Mouse (Mus musculus) left cerebral cortex, adult 2 months (tissue): ENCODE results near the gene Ccdc126. TPM values are rescaled to one million over a fixed set of nuclear protein-coding genes. Genes with fewer than 3 reads are reported as not detected.

Experiments used
- DNase-seq, 2 experiments: peaks; one replicate each; pipeline ENCODE4 v3.0.0; 2021 to 2022; ENCODE audit warnings: low spot score in 2 of 2, mixed read lengths in 1 of 2; ENCODE audit errors: extremely low spot score in 1 of 2
- H3K27ac ChIP-seq: fragments of 200-600 bp; 2 replicates; pipeline ENCODE4 v1.8.1; 2022
- H3K4me3 ChIP-seq: fragments of 200-600 bp; 2 replicates; pipeline ENCODE4 v1.8.1; 2022
- CTCF ChIP-seq: fragments of 200-600 bp; IDR thresholded peaks from 2 replicates; pipeline ENCODE4 v1.8.1; 2022; ENCODE audit warnings: antibody characterized with exemption, mild to moderate bottlenecking, moderate library complexity
- intact Hi-C: fragments of 180-260 bp; cut with DNase I; formaldehyde crosslinking; loops from one replicate; pipeline ENCODE4 v1.15.1; 2025
- total RNA-seq, 2 experiments: library from RNA; stranded (reverse); gene quantifications; 2 replicates each; pipeline ENCODE4 v1.2.3; 2021

The Ccdc126 gene
- total RNA-seq, 2 experiments from 2014 or later: 7.9 to 9.0 TPM

DNA sequence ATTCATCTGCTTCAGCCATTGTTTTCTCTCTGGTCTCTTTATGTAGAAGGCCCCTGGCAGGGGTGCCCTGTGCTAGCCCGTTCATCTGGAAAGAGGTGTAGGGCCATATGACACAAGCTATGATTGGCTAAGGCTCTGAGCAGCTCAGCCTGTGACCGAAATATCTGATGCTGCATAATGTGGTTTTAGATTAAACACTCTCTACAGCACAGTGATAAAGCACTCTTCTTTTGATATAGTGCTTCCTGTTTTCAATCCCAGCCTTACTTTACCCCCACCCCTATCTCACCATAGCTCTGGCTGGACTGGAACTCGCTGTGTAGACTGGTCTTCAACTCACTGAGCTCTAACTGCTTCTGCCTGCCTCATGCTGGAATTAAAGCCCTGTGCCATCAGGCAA is 2.3 kb downstream of the Ccdc126 start:
- intact Hi-C loops: no loop called here
- no peak for TF ChIP-seq CTCF
- no peak for DNase-seq
- Histone ChIP-seq H3K27ac (no peak overlapping the region), H3K4me3 (no peak overlapping the region)

DNA sequence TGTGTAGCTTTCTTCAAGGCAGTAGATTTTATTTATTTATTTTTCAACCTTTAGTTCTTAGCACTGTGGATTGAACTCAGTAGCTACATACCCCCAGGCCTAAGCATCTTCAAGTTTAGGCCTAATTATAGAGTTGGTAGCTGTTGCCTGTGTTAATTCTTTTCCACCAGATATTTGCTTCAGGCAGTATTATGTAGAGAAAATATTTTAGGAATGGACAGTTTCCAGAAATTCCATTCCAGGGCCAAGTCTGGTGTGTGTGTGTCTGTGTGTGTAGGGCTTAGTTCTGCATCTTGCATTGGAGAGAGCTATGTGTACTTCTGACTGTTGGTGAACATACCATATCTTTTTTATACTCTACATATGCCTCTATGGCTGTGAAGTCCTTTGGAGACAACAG is 3.0 kb downstream of the Ccdc126 start:
- Histone ChIP-seq H3K4me3 (no peak overlapping the region), H3K27ac (no peak overlapping the region)
- no peak for DNase-seq
- no peak for TF ChIP-seq CTCF
- intact Hi-C loops: no loop called here

DNA sequence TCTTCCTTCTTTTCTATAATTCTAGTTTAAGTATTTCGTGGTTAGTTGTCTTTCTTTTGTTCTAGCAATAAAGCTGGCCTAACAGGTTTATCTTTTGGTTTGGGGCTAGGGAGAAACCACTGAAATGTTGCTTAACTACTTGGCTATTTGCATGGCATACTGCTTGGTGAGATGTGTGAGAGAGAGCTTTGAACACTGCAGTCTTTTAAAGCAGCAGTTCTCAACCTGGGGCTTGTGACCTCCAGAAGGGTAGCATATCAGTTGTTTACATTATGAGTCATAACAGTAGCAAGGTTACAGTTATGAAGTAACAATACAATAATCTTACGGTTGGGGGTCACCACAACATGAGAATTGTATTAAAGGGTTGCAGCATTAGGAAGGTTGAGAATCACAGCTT is 3.9 kb downstream of the Ccdc126 start:
- DNase-seq: no peak
- intact Hi-C loops: no loop called here
- no peak for TF ChIP-seq CTCF
- no peak overlapping the region for H3K27ac ChIP-seq
- no peak overlapping the region for H3K4me3 ChIP-seq

DNA sequence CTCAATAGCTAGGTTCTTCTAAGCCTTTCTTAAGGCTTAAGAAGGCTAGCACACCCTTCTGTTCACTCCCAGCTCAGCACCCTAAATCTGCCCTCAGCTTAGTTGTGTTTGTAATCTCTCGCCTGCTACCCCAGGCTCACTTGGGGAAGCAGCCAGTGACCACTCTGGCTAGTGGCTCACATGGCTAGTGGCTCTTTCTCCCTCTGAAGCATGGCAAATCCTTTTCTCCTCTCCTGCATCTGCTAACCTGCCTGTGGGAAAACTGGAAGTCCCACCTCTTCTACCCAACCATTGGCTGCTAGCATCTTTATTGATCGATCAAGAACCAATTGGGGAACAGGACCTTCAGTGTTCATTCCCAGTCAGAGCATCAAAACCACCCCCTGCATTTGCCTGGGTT is 5.5 kb downstream of the Ccdc126 start:
- intact Hi-C loops: no loop called here
- no peak for DNase-seq
- TF ChIP-seq CTCF: no peak
- no peak overlapping the region for H3K4me3 ChIP-seq
- H3K27ac ChIP-seq: no peak overlapping the region

DNA sequence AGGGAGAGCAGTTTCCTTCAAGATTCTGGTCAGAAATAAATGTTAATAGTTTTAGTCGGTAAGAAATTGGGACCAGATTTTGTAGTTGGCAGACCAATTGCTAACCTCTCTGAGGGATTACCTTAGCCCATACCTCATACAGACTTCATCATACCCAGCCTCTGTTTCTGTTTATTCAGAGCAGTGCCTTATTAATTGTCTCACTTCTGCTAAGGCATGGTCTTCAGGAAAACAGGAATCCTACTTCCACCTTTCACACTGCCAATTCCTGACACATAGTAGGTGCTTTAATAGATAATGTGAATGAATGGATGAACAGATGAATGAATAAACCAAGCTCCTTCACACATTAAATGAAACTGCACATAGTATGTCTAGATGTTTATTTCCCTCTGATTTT is 6.2 kb downstream of the Ccdc126 start:
- no peak for TF ChIP-seq CTCF
- Histone ChIP-seq H3K27ac (no peak overlapping the region), H3K4me3 (no peak overlapping the region)
- DNase-seq: no peak
- intact Hi-C loops: no loop called here

DNA sequence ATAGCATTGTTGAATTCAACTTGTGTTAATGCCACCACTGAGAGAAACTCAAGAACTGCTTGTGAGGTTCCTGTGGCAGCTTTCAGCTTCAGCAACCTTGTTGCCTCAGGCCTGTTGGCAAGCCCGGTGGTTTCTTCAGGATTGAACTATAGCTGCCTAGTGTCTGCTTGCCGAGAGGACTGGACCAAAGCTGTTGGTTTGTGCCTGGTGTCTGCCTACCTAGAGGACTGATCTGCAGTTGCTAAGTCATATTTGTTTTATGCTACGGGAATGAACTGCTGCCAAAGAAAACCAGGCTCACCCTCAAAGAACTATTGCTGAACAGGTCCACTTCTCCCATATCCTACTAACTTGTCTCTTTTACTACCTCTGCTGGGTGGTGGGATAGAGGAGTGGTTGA is 7.8 kb downstream of the Ccdc126 start:
- DNase-seq: no peak
- Histone ChIP-seq H3K4me3 (no peak overlapping the region), H3K27ac (no peak overlapping the region)
- intact Hi-C loops: no loop called here
- no peak for TF ChIP-seq CTCF

DNA sequence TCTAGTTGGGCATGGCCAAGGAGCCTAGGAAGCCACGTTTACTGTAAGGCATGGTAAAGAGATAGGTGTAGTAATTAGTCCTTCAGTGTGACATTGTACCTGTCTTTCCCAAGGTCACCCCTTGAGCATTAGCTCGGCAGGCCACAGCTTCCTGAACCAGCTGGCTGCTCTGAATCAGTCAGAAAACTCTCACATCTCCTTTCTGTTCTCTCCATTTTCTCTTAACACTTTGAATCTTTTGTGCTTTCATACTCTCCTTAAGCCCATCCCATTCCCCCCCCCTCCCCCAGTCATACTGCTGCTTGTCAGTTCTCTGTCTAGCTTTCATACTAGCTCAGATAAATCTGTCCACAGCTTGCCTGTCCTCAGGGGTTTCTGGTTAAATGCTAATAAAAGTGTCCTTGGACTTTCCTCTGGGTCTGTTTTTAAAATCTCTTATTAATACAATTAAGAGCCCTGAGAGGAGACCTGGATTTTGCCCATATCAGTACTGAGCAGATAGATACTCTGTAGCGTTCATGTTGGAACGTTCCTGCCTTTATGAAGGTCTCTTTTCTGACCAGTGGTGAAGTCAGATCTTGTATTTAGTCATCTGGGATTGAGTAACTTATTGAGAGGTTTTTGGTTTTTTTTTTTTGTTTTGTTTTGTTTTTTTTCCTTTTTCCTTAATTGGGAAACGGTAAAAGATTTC is 12.4 kb downstream of the Ccdc126 start:
- 0 out of 2 replicates have a peak overlapping the region, but pooled peaks have one; percentile 11 for H3K4me3 ChIP-seq
- intact Hi-C loops: no loop called here
- no peak for DNase-seq
- no peak overlapping the region for H3K27ac ChIP-seq
- TF ChIP-seq CTCF: no peak

DNA sequence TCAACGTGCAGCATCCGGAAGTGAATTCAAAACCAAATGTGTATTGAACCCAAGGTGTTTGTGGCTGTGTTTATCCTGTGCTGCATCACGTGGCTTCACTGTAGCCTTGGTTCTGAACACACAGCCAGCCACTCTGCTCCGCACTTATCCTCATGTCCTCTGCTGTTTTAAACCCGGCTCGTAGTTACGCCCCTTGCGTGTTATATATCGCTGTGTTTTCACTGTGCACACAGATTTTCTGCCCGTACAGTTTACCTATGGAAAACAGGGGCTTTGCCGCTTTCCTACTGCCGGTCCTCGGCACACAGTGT is 12.9 kb downstream of the Ccdc126 start:
- Histone ChIP-seq H3K4me3 (0 out of 2 replicates have a peak overlapping the region, but pooled peaks have one; percentile 11), H3K27ac (no peak overlapping the region)
- intact Hi-C loops: no loop called here
- no peak for DNase-seq
- no peak for TF ChIP-seq CTCF

DNA sequence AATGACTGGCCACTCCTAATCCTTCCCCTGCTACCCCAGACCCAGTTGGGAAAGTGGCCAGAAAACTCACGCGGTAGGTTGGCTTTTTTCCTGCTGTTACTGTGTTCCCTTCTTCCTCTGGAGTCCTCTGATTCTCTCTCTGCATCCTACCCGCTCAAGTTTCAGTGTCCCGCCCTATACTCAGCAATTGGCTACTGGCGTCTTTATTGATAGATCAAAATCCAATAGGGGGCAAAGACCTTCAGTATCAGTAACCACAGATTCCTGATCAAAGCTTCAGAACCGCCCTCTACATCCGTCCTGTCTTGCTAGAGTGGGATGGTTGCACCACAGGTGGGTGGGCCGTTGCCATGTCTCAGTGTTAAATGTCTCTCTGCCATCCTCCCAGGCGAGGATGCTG is 19.5 kb downstream of the Ccdc126 start:
- intact Hi-C loops: no loop called here
- TF ChIP-seq CTCF: no peak
- no peak overlapping the region for H3K4me3 ChIP-seq
- no peak for DNase-seq
- H3K27ac ChIP-seq: no peak overlapping the region

DNA sequence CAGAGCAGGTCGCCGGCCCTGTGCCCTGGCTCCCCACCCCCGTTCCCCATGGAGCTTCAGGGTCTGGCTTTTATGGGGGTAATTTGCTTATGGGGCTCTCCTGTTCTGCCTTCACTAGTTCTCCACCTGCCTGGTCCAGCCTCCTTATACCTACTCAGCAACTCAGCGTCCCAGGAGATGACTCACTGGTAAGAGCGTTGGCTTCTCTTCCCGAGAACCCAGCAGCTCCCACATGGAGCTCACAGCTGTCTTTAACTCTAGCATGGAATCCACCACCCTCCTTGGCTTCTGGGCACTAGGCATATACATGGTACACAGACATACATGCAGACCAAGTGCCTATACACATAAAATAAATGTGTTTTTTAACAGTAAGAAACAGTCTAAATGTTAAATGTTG is 20.1 kb downstream of the Ccdc126 start:
- H3K27ac ChIP-seq: no peak overlapping the region
- peak in 1 of 2 experiments; percentile 16 for DNase-seq
- intact Hi-C loops: no loop called here
- TF ChIP-seq CTCF: no peak
- no peak overlapping the region for H3K4me3 ChIP-seq

DNA sequence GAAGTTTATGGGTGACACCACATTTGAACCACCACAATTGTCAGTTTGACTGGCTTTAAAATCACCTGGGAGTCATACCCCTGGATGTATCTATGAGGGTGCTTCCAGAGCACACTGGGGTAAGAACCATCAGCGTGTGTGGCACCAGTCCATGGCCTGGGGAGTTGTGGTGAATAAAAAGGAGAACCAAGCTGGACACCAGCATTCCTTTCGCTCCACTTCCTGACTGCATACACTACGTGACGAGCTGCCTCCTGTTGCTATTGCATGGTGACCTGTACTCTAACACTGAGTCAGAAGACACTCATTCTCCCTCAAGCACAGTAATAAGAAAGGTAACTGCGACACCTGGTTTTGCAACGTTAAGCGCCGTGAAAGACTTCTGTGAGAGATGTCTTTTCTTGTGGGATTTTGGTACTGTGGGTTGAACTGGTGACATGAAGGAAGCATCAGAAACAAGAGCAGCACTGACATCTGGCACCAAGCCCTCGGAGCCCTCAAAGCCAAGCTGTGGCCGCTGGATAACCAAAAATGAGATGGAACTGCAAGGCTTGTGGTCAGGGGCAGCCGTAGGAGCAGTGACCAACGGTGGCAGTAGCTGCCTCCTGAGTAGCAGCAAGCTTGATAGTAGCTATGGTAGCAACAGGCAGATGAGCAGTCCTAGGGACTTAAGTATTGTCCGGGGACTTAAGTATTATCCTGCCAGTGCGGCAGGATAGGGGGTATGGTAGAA is 24.8 kb downstream of the Ccdc126 start:
- TF ChIP-seq CTCF: no peak
- Histone ChIP-seq H3K4me3 (no peak overlapping the region), H3K27ac (no peak overlapping the region)
- DNase-seq: no peak
- intact Hi-C loops: no loop called here

DNA sequence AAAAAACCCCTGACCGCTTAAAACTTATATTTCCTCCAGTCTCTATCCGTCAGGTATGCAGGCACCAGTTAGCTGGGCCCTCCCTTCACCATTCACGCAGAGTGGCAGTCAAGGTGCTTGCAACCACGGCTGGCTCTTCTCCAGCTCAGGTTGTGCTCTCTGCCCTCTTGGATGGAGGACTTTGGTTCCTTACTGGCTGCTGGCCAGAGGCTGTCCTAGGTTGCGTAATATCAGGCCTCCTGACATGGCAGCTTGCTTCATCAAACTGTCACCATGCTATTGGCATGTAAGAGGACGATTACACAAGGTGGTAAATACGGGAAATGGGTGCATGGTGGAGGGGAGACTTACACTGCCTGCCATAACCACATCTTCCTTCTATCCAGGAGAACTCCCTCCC is 30.8 kb downstream of the Ccdc126 start:
- intact Hi-C loops: no loop called here
- TF ChIP-seq CTCF: no peak
- Histone ChIP-seq H3K27ac (no peak overlapping the region), H3K4me3 (no peak overlapping the region)
- DNase-seq: no peak

DNA sequence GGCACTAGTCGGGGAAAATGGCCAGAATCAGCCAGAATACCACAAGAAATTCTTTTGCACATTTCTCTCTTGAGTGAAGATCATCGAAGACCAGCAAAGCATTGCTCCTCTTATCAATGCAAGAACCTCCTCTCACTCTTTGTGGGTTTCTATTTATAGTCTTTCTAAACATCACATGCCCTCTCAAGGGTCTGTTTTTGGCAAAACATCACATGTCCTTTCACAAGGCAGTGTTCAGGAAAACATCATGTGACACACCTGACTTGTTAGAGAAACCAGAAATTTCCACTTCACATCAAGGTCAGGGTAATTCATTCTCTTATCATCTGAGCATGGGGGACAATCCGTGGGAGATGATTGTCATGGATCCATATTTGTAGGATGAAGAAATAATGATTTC is 35.5 kb downstream of the Ccdc126 start:
- no peak overlapping the region for H3K27ac ChIP-seq
- intact Hi-C loops: no loop called here
- H3K4me3 ChIP-seq: no peak overlapping the region
- no peak for DNase-seq
- no peak for TF ChIP-seq CTCF
